Mouse (Mus musculus): Measurements from ENCODE around the gene Mc3r.

The Mc3r gene

GRCm38 (mm10) chr2:172299126-172299921 lies 51.0 kb downstream of the Mc3r start:
- DNase-seq (ENCODE audit: low spot score): no peak
